Mouse (Mus musculus): ENCODE measurements around the gene Harbi1. TPM values are rescaled to one million over a fixed set of nuclear protein-coding genes. Genes with fewer than 3 reads are reported as not detected.

The Harbi1 gene
- polyA plus RNA-seq (2012; fragmentation: generic; extraction: Trizol): 1 to 10 TPM in 1 of 2 experiments, under 1 TPM in 1; 0.91 to 4.9 TPM

GRCm38 (mm10) chr2:91710272-91711234 is at the start of gene Harbi1, which contains the start of gene Atg13:
Gene Harbi1, plus strand, starts transcription at chr2:91710852.
Gene Atg13, minus strand, starts transcription at chr2:91710576.

GRCm38 (mm10) chr2:91729971-91730821 is 19.5 kb downstream of the Harbi1 start, which contains the start of gene Ambra1:
Gene Ambra1, plus strand, starts transcription at chr2:91730134.

Other genes with a start within 250 kb of the Harbi1 start
- gene Ckap5, start 184.1 kb upstream of the Harbi1 start, polyA plus RNA-seq (2012; fragmentation: generic; extraction: Trizol): 10 to 100 TPM in 1 of 2 experiments, under 1 TPM in 1; 0.96 to 10.6 TPM
- gene F2, start 74.4 kb upstream of the Harbi1 start, polyA plus RNA-seq (2012; fragmentation: generic; extraction: Trizol): not detected
- gene Zfp408, start 61.1 kb upstream of the Harbi1 start, polyA plus RNA-seq (2012; fragmentation: generic; extraction: Trizol): 1 to 10 TPM; 1.6 to 9.8 TPM
- 10 to 100 TPM; 29.4 to 59.9 TPM for gene Arhgap1, start 61.0 kb upstream of the Harbi1 start, polyA plus RNA-seq (2012; fragmentation: generic; extraction: Trizol)
- 10 to 100 TPM in 1 of 2 experiments, 1 to 10 TPM in 1; 7.9 to 19.5 TPM for gene Atg13, start 276 bp upstream of the Harbi1 start, polyA plus RNA-seq (2012; fragmentation: generic; extraction: Trizol)
- gene Ambra1, start 19.3 kb downstream of the Harbi1 start, polyA plus RNA-seq (2012; fragmentation: generic; extraction: Trizol): 10 to 100 TPM in 1 of 2 experiments, 1 to 10 TPM in 1; 7.6 to 19.0 TPM
- gene Chrm4, start 216.4 kb downstream of the Harbi1 start, polyA plus RNA-seq (2012; fragmentation: generic; extraction: Trizol): under 1 TPM in 1 of 2 experiments, not detected in 1; 0.15 TPM
- under 1 TPM; 0.14 to 0.31 TPM for gene Mdk, start 221.4 kb downstream of the Harbi1 start, polyA plus RNA-seq (2012; fragmentation: generic; extraction: Trizol)
- gene Gm9821, start 234.9 kb downstream of the Harbi1 start, polyA plus RNA-seq (2012; fragmentation: generic; extraction: Trizol): under 1 TPM; 0.07 to 0.34 TPM

Data from C3H10T1/2 (cell line).